Mouse (Mus musculus) bone marrow macrophage, adult 2 months (primary cell): Measurements from ENCODE around the gene Dgka. TPM values are rescaled to one million over a fixed set of nuclear protein-coding genes. Genes with fewer than 3 reads are reported as not detected.

Experiments used
- H3K27ac ChIP-seq: 2 replicates; pipeline ENCODE4 v1.5.1; 2012; ENCODE audit warnings: low read depth, low read length; ENCODE audit not compliant: insufficient read depth
- H3K4me1 ChIP-seq: 2 replicates; pipeline ENCODE4 v1.6.1; 2012; ENCODE audit warnings: low read length; ENCODE audit not compliant: control insufficient read depth, insufficient read depth
- H3K4me3 ChIP-seq: 2 replicates; pipeline ENCODE4 v1.5.1; 2012; ENCODE audit warnings: mild to moderate bottlenecking, low read length, moderate library complexity; ENCODE audit not compliant: insufficient read depth
- CTCF ChIP-seq: IDR thresholded peaks from 2 replicates; pipeline ENCODE4 v1.5.1; 2012; ENCODE audit warnings: low read depth, mild to moderate bottlenecking, low read length, moderate library complexity
- POLR2A ChIP-seq: IDR thresholded peaks from 2 replicates; pipeline ENCODE4 v1.6.1; 2012; ENCODE audit warnings: mild to moderate bottlenecking, low read depth, low read length, borderline replicate concordance
- polyA plus RNA-seq: library from polyadenylated mRNA; stranded (reverse); fragments of >200 nt; gene quantifications from 2 replicates; pipeline ENCODE4 v1.2.4, GENCODE M21; 2012; ENCODE audit not compliant: missing spikeins, insufficient read depth, insufficient read length

Dgka gene
- polyA plus RNA-seq, 1 experiment = 29.6 TPM

GRCm38 (mm10) chr10:128702328-128703007 is 42.2 kb downstream of the Dgka start:
- Histone ChIP-seq H3K27ac (peak overlapping the region; percentile 20), H3K4me1 (peaks cover 22% of the 10 kb centered on the region), H3K4me3 (peak overlapping the region; percentile 9; the same call in 1 of the 2 replicates)
- TF ChIP-seq POLR2A (no peak), CTCF (no peak)

DNA sequence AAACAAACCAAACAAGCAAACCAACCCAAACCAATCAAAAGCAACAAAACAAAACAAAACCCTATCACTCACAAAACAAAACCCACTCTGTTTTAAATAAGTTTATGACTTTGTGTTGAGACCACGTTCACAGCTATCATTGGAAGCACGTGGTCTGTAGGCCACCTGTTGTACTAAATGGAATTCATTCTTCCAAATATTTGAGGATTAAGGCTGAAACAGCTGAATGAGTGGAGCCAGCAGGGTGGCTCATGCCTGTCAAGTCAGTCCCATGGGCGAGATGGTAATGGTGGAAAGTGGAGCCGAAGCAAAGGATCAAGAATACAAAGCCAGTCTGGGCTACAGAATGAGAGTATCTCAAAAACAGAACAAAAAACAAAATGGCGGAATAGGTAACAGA is 43.9 kb downstream of the Dgka start:
- Histone ChIP-seq H3K4me3 (no peak overlapping the region), H3K27ac (no peak overlapping the region), H3K4me1 (peaks cover 25% of the 10 kb centered on the region)
- TF ChIP-seq CTCF (no peak), POLR2A (no peak)

DNA sequence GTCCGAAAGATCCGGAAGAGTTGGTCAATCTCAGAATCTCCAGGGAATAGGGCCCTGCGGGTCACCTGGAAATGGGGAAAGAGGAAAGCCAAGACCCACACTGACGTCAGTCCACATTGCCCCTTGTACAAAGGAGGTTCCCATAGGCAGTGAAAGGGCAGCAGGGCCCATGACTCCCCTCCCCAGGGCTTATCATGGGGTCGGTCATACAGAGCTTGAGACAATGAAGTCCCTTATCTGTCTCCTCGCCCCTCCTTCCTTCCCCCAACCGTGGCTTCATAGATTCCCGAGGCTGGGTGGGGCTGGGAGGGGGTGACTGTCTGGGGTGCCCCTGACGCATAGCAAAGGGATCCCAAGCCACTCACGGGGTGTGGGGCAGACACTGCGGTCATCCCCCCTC is 45.0 kb downstream of the Dgka start:
- peaks cover 21% of the 10 kb centered on the region for H3K4me1 ChIP-seq
- H3K27ac ChIP-seq = no peak overlapping the region
- no peak overlapping the region for H3K4me3 ChIP-seq
- TF ChIP-seq POLR2A (no peak), CTCF (no peak)

DNA sequence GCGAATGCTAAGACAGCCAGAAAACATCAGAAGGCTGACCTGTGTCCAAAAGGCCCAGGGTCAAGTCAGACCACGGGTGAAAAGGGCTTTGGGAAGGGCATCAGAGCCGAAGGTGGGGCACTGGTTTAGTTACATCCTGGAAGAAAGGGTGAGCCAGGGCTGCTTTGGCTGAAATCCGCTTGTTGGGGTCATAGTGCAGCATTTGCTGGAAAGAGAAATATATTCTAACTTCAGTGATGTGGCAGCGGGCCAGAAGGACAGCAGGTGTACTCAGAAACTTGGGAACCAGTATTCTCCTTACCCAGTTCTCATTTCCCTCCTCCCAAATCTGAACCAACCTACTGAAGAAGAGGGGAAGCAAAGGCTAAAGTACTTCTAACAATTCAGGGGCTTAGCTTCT is 45.6 kb downstream of the Dgka start:
- Histone ChIP-seq H3K4me3 (no peak overlapping the region), H3K27ac (no peak overlapping the region), H3K4me1 (peaks cover 23% of the 10 kb centered on the region)
- TF ChIP-seq CTCF (no peak), POLR2A (no peak)

DNA sequence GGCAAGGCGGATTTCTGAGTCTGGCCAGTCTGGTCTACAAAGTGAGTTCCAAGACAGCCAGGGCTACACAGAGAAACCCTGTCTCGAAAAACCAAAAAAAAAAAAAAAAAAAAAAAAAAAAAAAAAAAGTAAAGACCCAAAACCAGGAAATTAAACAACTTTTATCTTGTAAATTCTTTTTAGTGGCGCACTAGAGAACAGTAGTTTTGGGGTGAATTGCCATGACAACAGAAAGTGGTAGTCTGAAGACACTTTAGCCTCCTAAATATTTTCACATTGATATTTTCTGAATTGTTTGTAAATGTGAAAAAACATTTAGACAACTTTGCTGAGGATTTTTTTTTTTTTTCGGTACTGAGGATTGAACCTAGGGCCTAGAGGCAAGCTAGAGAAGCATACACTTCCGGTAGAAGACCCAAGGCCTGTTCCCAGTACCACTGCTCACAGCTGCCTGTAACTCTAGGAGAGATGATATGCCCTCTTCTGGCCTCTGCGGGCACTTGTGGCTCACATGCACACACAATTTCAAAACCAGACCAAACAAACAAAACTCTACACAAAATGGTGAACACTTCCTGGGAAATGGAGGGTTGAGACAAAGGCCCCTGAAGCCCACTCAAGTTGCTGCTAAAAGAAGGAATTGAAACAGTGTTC is 47.5 kb downstream of the Dgka start:
- H3K27ac ChIP-seq = peak overlapping the region; percentile 70
- peaks cover 17% of the 10 kb centered on the region for H3K4me1 ChIP-seq
- no peak overlapping the region for H3K4me3 ChIP-seq
- TF ChIP-seq CTCF (no peak), POLR2A (no peak)

GRCm38 (mm10) chr10:128695992-128696807 is 48.5 kb downstream of the Dgka start, which contains the start of gene Rab5b:
Rab5b (minus strand) TSS chr10:128696264.
- H3K27ac ChIP-seq = peak within 1 kb of the TSS; percentile 75
- TF ChIP-seq POLR2A (no peak), CTCF (no peak)
- H3K4me3 ChIP-seq = peak within 1 kb of the TSS; percentile 72
- H3K4me1 ChIP-seq = peaks cover 18% of the 10 kb centered on the region

DNA sequence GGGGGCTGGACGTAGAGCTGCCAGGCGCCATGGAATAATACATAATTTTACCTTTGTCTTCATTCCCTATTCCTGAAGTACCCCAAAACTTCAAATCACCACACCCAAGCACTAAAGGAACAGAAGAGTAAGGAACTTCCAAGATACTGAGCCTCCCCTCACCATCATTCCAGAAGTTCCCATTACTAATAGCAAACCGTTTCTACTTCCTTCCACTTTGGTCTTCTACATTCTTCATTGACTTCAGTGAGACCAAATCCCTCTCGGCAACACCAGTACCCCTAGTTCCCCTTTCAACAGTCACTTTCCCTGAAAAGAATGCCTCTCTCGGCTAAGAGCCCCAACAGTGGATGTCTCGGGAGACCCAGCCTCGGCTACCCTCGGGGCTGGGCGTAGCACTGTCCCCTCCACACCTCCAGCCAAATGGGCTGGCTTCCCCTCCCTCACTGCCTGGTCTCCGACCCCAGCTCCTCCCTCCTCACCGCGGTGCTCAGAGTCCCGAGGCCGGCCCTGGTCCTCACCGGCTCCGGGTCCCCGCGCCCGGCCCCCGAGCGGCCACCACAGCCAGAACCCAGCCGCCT is 49.2 kb downstream of the Dgka start:
- peak overlapping the region; percentile 75 for H3K27ac ChIP-seq
- TF ChIP-seq POLR2A = no peak
- TF ChIP-seq CTCF = no peak
- peaks cover 18% of the 10 kb centered on the region for H3K4me1 ChIP-seq
- peak overlapping the region; percentile 72 for H3K4me3 ChIP-seq

DNA sequence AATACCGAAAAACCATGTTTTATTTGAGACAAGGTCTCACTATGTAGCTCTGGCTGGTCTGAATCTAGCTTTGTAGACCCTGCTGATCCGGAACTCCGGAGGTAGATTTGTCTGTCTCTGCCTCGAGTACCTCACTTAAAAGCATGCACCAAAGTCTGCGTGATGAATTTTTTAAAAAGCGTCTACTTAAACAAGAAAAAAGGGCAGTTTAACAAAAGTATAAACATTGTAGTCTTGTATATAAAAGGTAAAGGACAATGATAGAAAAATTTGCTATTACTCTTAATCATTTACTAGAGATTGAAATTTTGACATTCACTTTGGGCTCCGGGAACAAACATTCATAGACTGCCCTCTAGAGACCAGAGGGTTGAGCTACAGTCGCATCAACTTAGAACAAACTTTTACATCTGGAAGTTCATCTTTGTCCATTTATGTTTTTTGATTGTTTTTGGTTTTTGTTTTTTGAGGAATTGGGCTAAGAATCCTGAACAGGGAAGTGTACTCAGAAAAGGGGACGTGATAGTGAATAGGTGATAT is 70.1 kb downstream of the Dgka start:
- no peak for TF ChIP-seq POLR2A
- TF ChIP-seq CTCF = no peak
- Histone ChIP-seq H3K4me3 (peak overlapping the region; percentile 82), H3K4me1 (peaks cover 4% of the 10 kb centered on the region), H3K27ac (no peak overlapping the region)

GRCm38 (mm10) chr10:128673763-128674468 is 70.7 kb downstream of the Dgka start, which contains the start of gene Suox:
Suox (minus strand) TSS chr10:128674073.
- peaks cover 4% of the 10 kb centered on the region for H3K4me1 ChIP-seq
- H3K27ac ChIP-seq = no peak within 1 kb of the TSS

More at GRCm38 (mm10) chr10:128673763-128674468, 70.7 kb downstream of the Dgka start, which contains the start of gene Suox:
- H3K4me3 ChIP-seq = peak within 1 kb of the TSS; percentile 82
- no peak for TF ChIP-seq POLR2A
- TF ChIP-seq CTCF = no peak
